ENCODE assay signal across 8 mouse cellular contexts in genomic region chr6:95718969-95719333, GRCm38 (mm10). TPM values are rescaled to one million over a fixed set of nuclear protein-coding genes. Genes with fewer than 3 reads are reported as not detected.
DNase-seq lines count a peak whose midpoint lies in the region; ATAC-seq and TF ChIP-seq lines count a peak whose summit lies in the region.

No protein-coding gene starts in this region.

- H3K4me1 ChIP-seq in heart, embryonic 15.5 days (replicated peaks), result peaks cover 18% of the 10 kb centered on the region
- H3K4me1 ChIP-seq in liver, postnatal 0 days (ENCODE audit: insufficient read depth), result peaks cover 24% of the 10 kb centered on the region

- no peaks in the 10 kb centered on the region for H3K36me3 ChIP-seq in heart, embryonic 15.5 days
- no peaks in the 10 kb centered on the region for H3K36me3 ChIP-seq in liver, postnatal 0 days (replicated peaks; ENCODE audit: insufficient read depth, low read length)

- H3K27me3 ChIP-seq in heart, embryonic 15.5 days, result no peaks in the 10 kb centered on the region
- H3K27me3 ChIP-seq in liver, postnatal 0 days (ENCODE audit: insufficient read depth, low read length), result no peaks in the 10 kb centered on the region

- no peak for TF ChIP-seq EP300 in liver, postnatal 0 days (IDR thresholded peaks at IDR 0.05; ENCODE audit: low read depth)

- H3K9ac ChIP-seq in heart, embryonic 15.5 days, result 0 out of 2 replicates have a peak overlapping the region, but pooled peaks have one; percentile 29
- H3K9ac ChIP-seq in liver, postnatal 0 days (replicated peaks), result peak overlapping the region; percentile 55

- no peaks in the 10 kb centered on the region for H3K9me3 ChIP-seq in heart, embryonic 15.5 days (replicated peaks)
- H3K9me3 ChIP-seq in liver, postnatal 0 days (ENCODE audit: low read length), result no peaks in the 10 kb centered on the region

- TF ChIP-seq CTCF in layer of hippocampus, adult 2 months (conservative IDR thresholded peaks at IDR 0.05), result no peak
- TF ChIP-seq CTCF in liver, postnatal 0 days (IDR thresholded peaks at IDR 0.05; ENCODE audit: low read depth), result no peak

- peak overlapping the region; percentile 65 for H3K4me3 ChIP-seq in layer of hippocampus, adult 2 months
- H3K4me3 ChIP-seq in heart, embryonic 15.5 days, result peak overlapping the region; percentile 73
- H3K4me3 ChIP-seq in liver, postnatal 0 days (ENCODE audit: low read depth, low read length), result peak overlapping the region; percentile 95

- H3K27ac ChIP-seq in layer of hippocampus, adult 2 months, result peak overlapping the region; percentile 51; the same call in 1 of the 2 replicates
- H3K27ac ChIP-seq in heart, embryonic 15.5 days, result peak overlapping the region; percentile 21; the same call in 1 of the 2 replicates
- H3K27ac ChIP-seq in liver, postnatal 0 days (ENCODE audit: low read depth), result peak overlapping the region; percentile 94

- H3K4me2 ChIP-seq in heart, embryonic 15.5 days, result peak overlapping the region; percentile 96
- H3K4me2 ChIP-seq in liver, postnatal 0 days (ENCODE audit: low read depth, low read length), result peak overlapping the region; percentile 96

- no CpG with 5 or more reads among the region's 1 CpGs for WGBS in heart, embryonic 15.5 days
- 0% methylated on average over 1 of the region's 1 CpGs for WGBS in liver, postnatal 0 days (ENCODE audit: insufficient replicate concordance)

- peak; percentile 12 for ATAC-seq in activated CD4-positive, CD25-positive, alpha-beta regulatory T cell, adult 4 months
- ATAC-seq in heart, embryonic 15.5 days (replicated peaks; ENCODE audit: insufficient number of reproducible peaks, insufficient read depth, low FRiP score, low read depth), result peak; percentile 40
- peak; percentile 14 for ATAC-seq in liver, postnatal 0 days

- DNase-seq in layer of hippocampus, adult 2 months (ENCODE audit: low spot score in 2 of 2), result no peak
- DNase-seq in layer of hippocampus, postnatal 25 days (ENCODE audit: extremely low spot score in 1 of 2, low spot score in 1 of 2), result no peak
- no peak for DNase-seq in liver, postnatal 0 days
- no peak for DNase-seq in ovary, adult 18-20 months (ENCODE audit: low spot score)
- no peak for DNase-seq in adrenal gland, adult 8-10 months
- no peak for DNase-seq in adrenal gland, adult 18-20 months (ENCODE audit: low spot score in 2 of 2)

RNA-seq across cellular contexts. Expression of gene Suclg2, which starts 0.4 kb away (rescaled TPM):
- 10 to 100 TPM; 13.3 to 16.5 TPM for total RNA-seq in layer of hippocampus, adult 2 months (2021)
- total RNA-seq in layer of hippocampus, postnatal 25 days (2021), result 10 to 100 TPM; 12.5 to 13.5 TPM
- 10 to 100 TPM; 22.3 to 24.7 TPM for polyA plus RNA-seq in activated CD4-positive, CD25-positive, alpha-beta regulatory T cell, adult 4 months (2017; shearing (Covaris generic))
- 88.2 and 103 TPM in 2 replicates for polyA plus RNA-seq in heart, embryonic 15.5 days (2015; fragmentation: Nextera tagmentation; extraction: Ambion mirVana)
- 70.9 and 73.1 TPM in 2 replicates for polyA plus RNA-seq in liver, postnatal 0 days (2015; fragmentation: Nextera tagmentation; extraction: Ambion mirVana)
- total RNA-seq in adrenal gland, adult 8-10 months (2022), result 100 to 1,000 TPM; 112 to 157 (median 136) TPM
- 100 to 1,000 TPM; 121 to 162 TPM for total RNA-seq in adrenal gland, adult 18-20 months (2021)

Comparison
In these comparisons a context has a peak if more than half of its experiments do, and no peak if none do; other contexts are left out.
1. H3K27ac ChIP-seq: peak in every context shown above with its lines; median percentile 94 in liver, postnatal 0 days; 51 in layer of hippocampus, adult 2 months; 21 in heart, embryonic 15.5 days.
2. RNA of gene Suclg2, which starts 0.4 kb away (total RNA-seq): 121 to 162 TPM in adrenal gland, adult 18-20 months and 112 to 157 TPM in adrenal gland, adult 8-10 months; 13.3 to 16.5 TPM in layer of hippocampus, adult 2 months and 12.5 to 13.5 TPM in layer of hippocampus, postnatal 25 days; every median in the first group is over 4 times any median in the second.
3. Peak in every context shown above with its lines, with median percentiles within 50 percentile points of each other: H3K4me3 ChIP-seq and ATAC-seq.